Mouse (Mus musculus) small intestine, adult 2 months (tissue): ENCODE results near the gene Slc12a7.

Experiments used
- CTCF ChIP-seq: fragments of 200-500 bp; IDR thresholded peaks from 2 replicates; pipeline ENCODE4 v1.5.1; 2012; ENCODE audit warnings: low read depth, mild to moderate bottlenecking, control low read depth, inconsistent platforms, low read length, moderate library complexity, mixed read lengths; ENCODE audit not compliant: insufficient replicate concordance, insufficient read length; ENCODE audit errors: extremely low read depth
- POLR2A ChIP-seq: fragments of 200-500 bp; IDR thresholded peaks from 2 replicates; pipeline ENCODE4 v1.6.1; 2012; ENCODE audit warnings: low read depth, mild to moderate bottlenecking, control low read depth, inconsistent platforms, low read length, moderate library complexity

- TF ChIP-seq CTCF (no peak), POLR2A (no peak)
Observed at GRCm38 (mm10) chr13:73684412-73684811, 48.5 kb upstream of the Slc12a7 start.
